21 mouse cellular contexts compared by ENCODE assay signal in the genomic region with DNA sequence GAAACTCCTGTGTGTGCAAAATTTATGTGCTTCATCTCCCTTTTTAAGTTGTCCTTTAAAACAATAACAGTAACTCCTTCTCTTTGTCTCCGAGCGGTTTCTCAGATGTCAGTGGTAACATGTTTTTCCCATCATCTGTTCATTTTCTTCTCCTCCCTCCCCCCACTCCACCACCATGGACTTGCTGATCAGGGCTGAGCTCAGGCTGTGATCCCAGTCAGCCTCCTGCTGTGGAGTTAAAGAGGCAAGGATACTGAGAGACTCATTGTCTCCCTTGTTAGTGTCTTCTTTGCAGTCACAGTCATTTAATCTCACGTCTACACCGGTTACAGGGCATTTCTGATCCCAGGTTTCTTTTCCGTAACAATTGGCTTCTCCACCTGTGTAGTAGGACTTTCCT.
DNase-seq lines count a peak whose midpoint lies in the region; ATAC-seq lines count a peak whose summit lies in the region.
"Had no signal": no experiment of that assay in that cellular context is flagged by ENCODE, and none has a peak within 500 bp of the region (broad histone marks: within the 10 kb centered on the region; RNA-seq: fewer than 3 reads in every experiment).

No protein-coding gene starts in this region.

- intact Hi-C loops in heart, postnatal 36 days (cut with DNase I) = loop anchor here (2.0 kb wide), 1 partner anchor 84 kb away; no protein-coding TSS in a partner anchor

- no peak for ATAC-seq in midbrain, embryonic 14.5 days (ENCODE audit: low FRiP score, low TSS enrichment)
- ATAC-seq in midbrain, embryonic 16.5 days = no peak
- ATAC-seq in megakaryocyte-erythroid progenitor cell, adult 5-6 weeks (replicated peaks; ENCODE audit: low FRiP score, low TSS enrichment, poor library complexity, severe bottlenecking) = no peak
- ATAC-seq: forebrain, embryonic 15.5 days; hindbrain, embryonic 16.5 days; liver, postnatal 0 days had no signal

- H3K27me3 ChIP-seq in midbrain, embryonic 14.5 days (ENCODE audit: control insufficient read depth, insufficient read depth, low read length) = peaks cover 25% of the 10 kb centered on the region
- peaks cover 14% of the 10 kb centered on the region for H3K27me3 ChIP-seq in midbrain, embryonic 16.5 days (ENCODE audit: control insufficient read depth, insufficient read depth, low read depth, low read length)
- H3K27me3 ChIP-seq: CH12.LX; stomach, embryonic 15.5 days had no signal

- no peak overlapping the region for H3K27ac ChIP-seq in midbrain, embryonic 14.5 days (replicated peaks; ENCODE audit: low read depth, low read length)
- H3K27ac ChIP-seq in midbrain, embryonic 16.5 days (ENCODE audit: low read length) = no peak overlapping the region
- H3K27ac ChIP-seq: forebrain, embryonic 15.5 days; stomach, embryonic 15.5 days had no signal

- H3K9me3 ChIP-seq in midbrain, embryonic 14.5 days (ENCODE audit: control insufficient read depth, low read length) = no peaks in the 10 kb centered on the region
- H3K9me3 ChIP-seq in midbrain, embryonic 16.5 days (replicated peaks; ENCODE audit: control insufficient read depth, low read length, poor library complexity, severe bottlenecking) = no peaks in the 10 kb centered on the region
- H3K9me3 ChIP-seq: forebrain, embryonic 15.5 days; megakaryocyte, embryonic 14.5 days; stomach, embryonic 15.5 days had no signal

- peaks cover 13% of the 10 kb centered on the region for H3K4me1 ChIP-seq in midbrain, embryonic 14.5 days (ENCODE audit: control insufficient read depth, insufficient read depth, low read length)
- H3K4me1 ChIP-seq in midbrain, embryonic 16.5 days (ENCODE audit: control insufficient read depth, insufficient read depth, low read length) = peaks cover 7% of the 10 kb centered on the region; the same call in 1 of the 2 replicates

- peak; percentile 39 for DNase-seq in heart, adult 11 months
- no peak for DNase-seq in heart, postnatal 36 days
- peak; percentile 11 for DNase-seq in midbrain, embryonic 14.5 days
- peak; percentile 28 for DNase-seq in embryo, embryonic 9.5 days (ENCODE audit: extremely low spot score)
- peak; percentile 45 for DNase-seq in retina, embryonic 14.5 days (ENCODE audit: low spot score)
- no peak for DNase-seq in urinary bladder, adult 18-20 months (ENCODE audit: low spot score in 2 of 2)
- DNase-seq: cerebellum, adult 11-12 months; heart, adult 2 months; kidney, adult 11 months; liver; liver, postnatal 0 days; lung, postnatal 14 days; thymus, adult 2 months had no signal

- WGBS in midbrain, embryonic 14.5 days = 28% methylated on average over 5 of the region's 5 CpGs
- 36% methylated on average over 5 of the region's 5 CpGs for WGBS in midbrain, embryonic 16.5 days

- H3K4me3 ChIP-seq in midbrain, embryonic 14.5 days (replicated peaks; ENCODE audit: low read depth, low read length) = no peak overlapping the region
- no peak overlapping the region for H3K4me3 ChIP-seq in midbrain, embryonic 16.5 days (ENCODE audit: low read depth, low read length)
- H3K4me3 ChIP-seq: forebrain, embryonic 15.5 days; heart, adult 2 months; myocyte; stomach, embryonic 15.5 days had no signal

- no peak overlapping the region for H3K4me2 ChIP-seq in midbrain, embryonic 14.5 days (ENCODE audit: low read length)
- no peak overlapping the region for H3K4me2 ChIP-seq in midbrain, embryonic 16.5 days (ENCODE audit: low read length)
- H3K4me2 ChIP-seq: forebrain, embryonic 15.5 days; stomach, embryonic 15.5 days had no signal

- no peaks in the 10 kb centered on the region for H3K36me3 ChIP-seq in midbrain, embryonic 14.5 days (ENCODE audit: control insufficient read depth, insufficient read depth, low read length)
- no peaks in the 10 kb centered on the region for H3K36me3 ChIP-seq in midbrain, embryonic 16.5 days (ENCODE audit: control insufficient read depth, insufficient read depth, low read length)
- H3K36me3 ChIP-seq: forebrain, embryonic 15.5 days; stomach, embryonic 15.5 days had no signal

- no peak overlapping the region for H3K9ac ChIP-seq in midbrain, embryonic 14.5 days (replicated peaks; ENCODE audit: low read length)
- H3K9ac ChIP-seq in midbrain, embryonic 16.5 days (ENCODE audit: low read depth, low read length) = no peak overlapping the region
- H3K9ac ChIP-seq: forebrain, embryonic 15.5 days; liver, postnatal 0 days; stomach, embryonic 15.5 days had no signal

Comparison
In these comparisons a context has a peak if more than half of its experiments do, and no peak if none do; other contexts are left out.
1. DNase-seq: peak in heart, adult 11 months (single experiment), midbrain, embryonic 14.5 days (single experiment), embryo, embryonic 9.5 days (single experiment) and retina, embryonic 14.5 days (single experiment); none in heart, postnatal 36 days (0 of 2) and urinary bladder, adult 18-20 months (0 of 2).